Mouse (Mus musculus) left cerebral cortex, postnatal 14 days (tissue): ENCODE data around the gene Gm11549. TPM values are rescaled to one million over a fixed set of nuclear protein-coding genes. Genes with fewer than 3 reads are reported as not detected.

Source experiments
- microRNA-seq, 2 experiments: library from miRNA; unstranded; fragments of <30 nt; microRNA quantifications; one replicate each; pipeline ENCODE4 v1.2.0; 2022
- total RNA-seq, 2 experiments: library from RNA; stranded (reverse); gene quantifications; 2 replicates each; pipeline ENCODE4 v1.2.3; 2021

Gm11549 gene
- total RNA-seq, 2 experiments from 2014 or later: 25.2 to 35.5 TPM

Small RNA genes within 50 kb of the gene (microRNA-seq; reads per million reads assigned to microRNA genes)
- gene Mir7009: 1.3 to 2.1 reads per million in 2 experiments

Other genes with a start within 250 kb of the Gm11549 start
- 10 to 100 TPM; 47.2 to 48.7 TPM for gene Anxa5, start 45.9 kb downstream of the Gm11549 start, total RNA-seq
- gene 1810062G17Rik, start 45.9 kb downstream of the Gm11549 start, total RNA-seq: under 1 TPM in 1 of 2 experiments, not detected in 1; 0.40 TPM
- gene Exosc9, start 30.8 kb upstream of the Gm11549 start, total RNA-seq: 10 to 100 TPM; 40.6 to 45.7 TPM
- 1 to 10 TPM; 2.2 TPM for gene Ccna2, start 50.3 kb upstream of the Gm11549 start, total RNA-seq
- gene Bbs7, start 91.7 kb upstream of the Gm11549 start, total RNA-seq: 10 to 100 TPM; 12.9 to 13.9 TPM
- gene Trpc3, start 168.4 kb upstream of the Gm11549 start, total RNA-seq: 10 to 100 TPM; 22.4 to 31.3 TPM